Mouse (Mus musculus) hindbrain, embryonic 16.5 days (tissue): ENCODE data around the gene Uck1. TPM values are rescaled to one million over a fixed set of nuclear protein-coding genes. Genes with fewer than 3 reads are reported as not detected.
A peak's percentile ranks its signal among the peaks of the same experiment; 100 is the strongest.

Experiments used
- ATAC-seq: fragments of 200-750 bp; cut with Nextera tagmentation; 2 replicates; pipeline ENCODE4 v1.8.0; 2017; ENCODE audit warnings: moderate TSS enrichment, moderate library complexity
- H3K27ac ChIP-seq: fragments of 300-500 bp; sonication (generic); 2 replicates; pipeline ENCODE4 v1.5.1; 2014; ENCODE audit warnings: low read depth, mild to moderate bottlenecking, control low read depth, low read length, moderate library complexity
- H3K27me3 ChIP-seq: fragments of 300-500 bp; sonication (generic); replicated peaks from 2 replicates; pipeline ENCODE4 v1.6.1; 2014; ENCODE audit warnings: low read length; ENCODE audit not compliant: control insufficient read depth, insufficient read depth
- H3K36me3 ChIP-seq: fragments of 300-500 bp; sonication (generic); 2 replicates; pipeline ENCODE4 v1.6.1; 2014; ENCODE audit warnings: mild to moderate bottlenecking, low read length, moderate library complexity, mixed read lengths; ENCODE audit not compliant: control insufficient read depth, insufficient read depth
- H3K4me1 ChIP-seq: fragments of 300-500 bp; sonication (generic); 2 replicates; pipeline ENCODE4 v1.6.1; 2014; ENCODE audit warnings: low read depth, low read length; ENCODE audit not compliant: control insufficient read depth, insufficient read depth
- H3K4me2 ChIP-seq: fragments of 300-500 bp; sonication (generic); 2 replicates; pipeline ENCODE4 v1.6.1; 2014; ENCODE audit warnings: mild to moderate bottlenecking, low read length, control low read depth, moderate library complexity
- H3K4me3 ChIP-seq: fragments of 300-500 bp; sonication (generic); 2 replicates; pipeline ENCODE4 v1.5.1; 2014; ENCODE audit warnings: mild to moderate bottlenecking, low read length, control low read depth, moderate library complexity
- H3K9ac ChIP-seq: fragments of 300-500 bp; sonication (generic); 2 replicates; pipeline ENCODE4 v1.6.1; 2014; ENCODE audit warnings: low read depth, mild to moderate bottlenecking, control low read depth, low read length, moderate library complexity
- H3K9me3 ChIP-seq: fragments of 300-500 bp; sonication (generic); 2 replicates; pipeline ENCODE4 v1.6.1; 2014; ENCODE audit warnings: mild to moderate bottlenecking, low read length, moderate library complexity; ENCODE audit not compliant: control insufficient read depth
- WGBS: fragments of 180-500 bp; shearing (Covaris S2); extraction: QIAGEN DNeasy Blood & Tissue Kit; methylation state at CpG from one replicate; pipeline ENCODE4 v1.1.7; 2014; 5-methylcytosine and 5-hydroxymethylcytosine counted together
- polyA plus RNA-seq: library from polyadenylated mRNA; unstranded; fragments of >200 nt; fragmentation: Nextera tagmentation; extraction: Ambion mirVana; gene quantifications from 2 replicates; pipeline ENCODE4 v1.2.1, GENCODE M21; 2015

Gene Uck1
- 99.1 and 101 TPM in 2 replicates for polyA plus RNA-seq

- Histone ChIP-seq H3K4me1 (peaks cover 12% of the 10 kb centered on the region), H3K9ac (peak within 1 kb of the TSS; percentile 89), H3K27ac (peak within 1 kb of the TSS; percentile 72), H3K27me3 (no peaks in the 10 kb centered on the region), H3K4me3 (peak within 1 kb of the TSS; percentile 95), H3K36me3 (peaks cover 16% of the 10 kb centered on the region), H3K4me2 (peak within 1 kb of the TSS; percentile 79), H3K9me3 (no peaks in the 10 kb centered on the region)
- ATAC-seq: peak; percentile 95
- WGBS: 1% methylated on average over 47 of the region's 59 CpGs
Observed at GRCm38 (mm10) chr2:32259657-32260417, at the start of gene Uck1. Uck1 (minus strand) TSS chr2:32260159.

- 91% methylated on average over 16 of the region's 16 CpGs for WGBS
- peaks cover 41% of the 10 kb centered on the region for H3K36me3 ChIP-seq
- H3K4me2 ChIP-seq: no peak overlapping the region
- H3K9ac ChIP-seq: no peak overlapping the region; the same call in 1 of the 2 replicates
- no peak for ATAC-seq
- H3K4me3 ChIP-seq: no peak overlapping the region
- no peaks in the 10 kb centered on the region for H3K9me3 ChIP-seq
- H3K27me3 ChIP-seq: no peaks in the 10 kb centered on the region
- no peak overlapping the region for H3K27ac ChIP-seq
- H3K4me1 ChIP-seq: peaks cover 8% of the 10 kb centered on the region
Observed at GRCm38 (mm10) chr2:32308870-32309568, 49.1 kb upstream of the Uck1 start.

GRCm38 (mm10) chr2:32307941-32308760 is 48.2 kb upstream of the Uck1 start:
- Histone ChIP-seq H3K27ac (0 out of 2 replicates have a peak overlapping the region, but pooled peaks have one; percentile 5), H3K27me3 (no peaks in the 10 kb centered on the region), H3K4me1 (peaks cover 8% of the 10 kb centered on the region), H3K4me2 (no peak overlapping the region), H3K4me3 (no peak overlapping the region), H3K9me3 (no peaks in the 10 kb centered on the region), H3K36me3 (peaks cover 46% of the 10 kb centered on the region), H3K9ac (no peak overlapping the region)
- ATAC-seq: 0 out of 2 replicates have a peak, but pooled peaks have one; percentile 10
- WGBS: 40% methylated on average over 8 of the region's 8 CpGs

GRCm38 (mm10) chr2:32307247-32307798 is 47.4 kb upstream of the Uck1 start:
- ATAC-seq: no peak
- Histone ChIP-seq H3K4me2 (no peak overlapping the region), H3K9me3 (no peaks in the 10 kb centered on the region), H3K27ac (no peak overlapping the region), H3K4me3 (no peak overlapping the region), H3K4me1 (peaks cover 8% of the 10 kb centered on the region), H3K9ac (no peak overlapping the region), H3K36me3 (peaks cover 55% of the 10 kb centered on the region), H3K27me3 (no peaks in the 10 kb centered on the region)
- 91% methylated on average over 6 of the region's 6 CpGs for WGBS

- H3K27ac ChIP-seq: no peak overlapping the region
- H3K36me3 ChIP-seq: peaks cover 63% of the 10 kb centered on the region
- no peak overlapping the region for H3K4me2 ChIP-seq
- no peaks in the 10 kb centered on the region for H3K9me3 ChIP-seq
- no peak overlapping the region for H3K4me3 ChIP-seq
- no peaks in the 10 kb centered on the region for H3K27me3 ChIP-seq
- ATAC-seq: no peak
- 84% methylated on average over 9 of the region's 9 CpGs for WGBS
- no peaks in the 10 kb centered on the region for H3K4me1 ChIP-seq
- no peak overlapping the region for H3K9ac ChIP-seq
Observed at GRCm38 (mm10) chr2:32306176-32306575, 46.2 kb upstream of the Uck1 start.

GRCm38 (mm10) chr2:32305668-32306067 is 45.7 kb upstream of the Uck1 start:
- H3K9ac ChIP-seq: no peak overlapping the region
- H3K4me2 ChIP-seq: no peak overlapping the region
- peaks cover 63% of the 10 kb centered on the region for H3K36me3 ChIP-seq
- WGBS: 91% methylated on average over 5 of the region's 5 CpGs
- no peaks in the 10 kb centered on the region for H3K4me1 ChIP-seq
- no peaks in the 10 kb centered on the region for H3K9me3 ChIP-seq
- ATAC-seq: no peak
- no peak overlapping the region for H3K27ac ChIP-seq
- no peaks in the 10 kb centered on the region for H3K27me3 ChIP-seq
- H3K4me3 ChIP-seq: no peak overlapping the region

GRCm38 (mm10) chr2:32304145-32304832 is 44.3 kb upstream of the Uck1 start:
- H3K4me3 ChIP-seq: no peak overlapping the region
- H3K27ac ChIP-seq: no peak overlapping the region
- peaks cover 54% of the 10 kb centered on the region for H3K36me3 ChIP-seq
- H3K4me2 ChIP-seq: no peak overlapping the region
- H3K27me3 ChIP-seq: no peaks in the 10 kb centered on the region
- WGBS: 52% methylated on average over 8 of the region's 8 CpGs
- no peaks in the 10 kb centered on the region for H3K9me3 ChIP-seq
- ATAC-seq: no peak
- no peak overlapping the region for H3K9ac ChIP-seq
- no peaks in the 10 kb centered on the region for H3K4me1 ChIP-seq

GRCm38 (mm10) chr2:32302952-32303351 is 43.0 kb upstream of the Uck1 start:
- 91% methylated on average over 10 of the region's 10 CpGs for WGBS
- Histone ChIP-seq H3K9me3 (no peaks in the 10 kb centered on the region), H3K36me3 (peaks cover 59% of the 10 kb centered on the region), H3K4me3 (no peak overlapping the region), H3K27ac (no peak overlapping the region), H3K4me1 (no peaks in the 10 kb centered on the region), H3K9ac (no peak overlapping the region), H3K27me3 (no peaks in the 10 kb centered on the region), H3K4me2 (no peak overlapping the region)
- ATAC-seq: no peak
